Mouse (Mus musculus) hindbrain, embryonic 13.5 days (tissue): Measurements from ENCODE around the gene Ccsap. TPM values are rescaled to one million over a fixed set of nuclear protein-coding genes. Genes with fewer than 3 reads are reported as not detected.
A peak's percentile ranks its signal among the peaks of the same experiment; 100 is the strongest.

Source experiments
- ATAC-seq: fragments of 200-750 bp; cut with Nextera tagmentation; 2 replicates; pipeline ENCODE4 v1.8.0; 2017; ENCODE audit warnings: moderate TSS enrichment; ENCODE audit not compliant: low FRiP score
- H3K27ac ChIP-seq: fragments of 300-500 bp; sonication (generic); 2 replicates; pipeline ENCODE4 v1.5.1; 2015; ENCODE audit warnings: inconsistent platforms, mild to moderate bottlenecking, moderate library complexity
- H3K27me3 ChIP-seq: fragments of 300-500 bp; sonication (generic); 2 replicates; pipeline ENCODE4 v1.6.1; 2015; ENCODE audit warnings: mild to moderate bottlenecking, inconsistent platforms
- H3K36me3 ChIP-seq: fragments of 300-500 bp; sonication (generic); 2 replicates; pipeline ENCODE4 v1.6.1; 2015; ENCODE audit warnings: mild to moderate bottlenecking, inconsistent platforms
- H3K4me1 ChIP-seq: fragments of 300-500 bp; sonication (generic); replicated peaks from 2 replicates; pipeline ENCODE4 v1.6.1; 2015; ENCODE audit warnings: inconsistent platforms
- H3K4me2 ChIP-seq: fragments of 300-500 bp; sonication (generic); 2 replicates; pipeline ENCODE4 v1.6.1; 2015; ENCODE audit warnings: inconsistent platforms, mild to moderate bottlenecking, moderate library complexity
- H3K4me3 ChIP-seq: fragments of 300-500 bp; sonication (generic); 2 replicates; pipeline ENCODE4 v1.5.1; 2015; ENCODE audit warnings: mild to moderate bottlenecking, inconsistent platforms
- H3K9ac ChIP-seq: fragments of 300-500 bp; sonication (generic); 2 replicates; pipeline ENCODE4 v1.6.1; 2015; ENCODE audit warnings: mild to moderate bottlenecking, inconsistent platforms
- H3K9me3 ChIP-seq: fragments of 300-500 bp; sonication (generic); 2 replicates; pipeline ENCODE4 v1.6.1; 2016; ENCODE audit warnings: inconsistent platforms
- WGBS: fragments of 180-500 bp; shearing (Covaris S2); methylation state at CpG from one replicate; pipeline ENCODE4 v1.1.7; 2015; 5-methylcytosine and 5-hydroxymethylcytosine counted together
- polyA plus RNA-seq: library from polyadenylated mRNA; unstranded; fragments of >200 nt; fragmentation: Nextera tagmentation; extraction: Ambion mirVana; gene quantifications from 2 replicates; pipeline ENCODE4 v1.2.1, GENCODE M21; 2015

Ccsap gene
- polyA plus RNA-seq, 1 experiment from 2014 or later = 4.1 TPM

DNA sequence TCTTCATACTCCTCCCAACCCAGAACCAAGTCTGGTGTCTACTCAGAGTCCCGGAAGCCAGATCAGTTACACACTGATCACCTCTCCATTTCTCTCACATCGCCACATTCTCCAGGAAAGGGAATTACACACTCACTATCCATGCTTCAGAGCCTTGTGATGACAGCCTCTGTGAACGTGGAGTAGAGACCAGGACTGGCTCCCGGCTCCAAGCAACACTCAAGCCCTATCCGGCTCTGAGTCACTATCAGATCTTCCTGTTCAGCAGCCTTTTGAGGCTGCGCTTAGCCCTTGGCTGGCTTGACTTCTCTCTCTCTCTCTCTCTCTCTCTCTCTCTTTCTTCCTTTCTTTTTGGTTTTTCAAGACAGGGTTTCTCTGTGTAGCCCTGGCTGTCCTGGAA is 13.4 kb upstream of the Ccsap start:
- WGBS = 90% methylated on average over 6 of the region's 6 CpGs
- no peak for ATAC-seq
- Histone ChIP-seq H3K36me3 (no peaks in the 10 kb centered on the region), H3K4me3 (no peak overlapping the region), H3K9ac (no peak overlapping the region), H3K4me1 (no peaks in the 10 kb centered on the region), H3K4me2 (no peak overlapping the region), H3K27ac (no peak overlapping the region), H3K9me3 (no peaks in the 10 kb centered on the region), H3K27me3 (no peaks in the 10 kb centered on the region)

DNA sequence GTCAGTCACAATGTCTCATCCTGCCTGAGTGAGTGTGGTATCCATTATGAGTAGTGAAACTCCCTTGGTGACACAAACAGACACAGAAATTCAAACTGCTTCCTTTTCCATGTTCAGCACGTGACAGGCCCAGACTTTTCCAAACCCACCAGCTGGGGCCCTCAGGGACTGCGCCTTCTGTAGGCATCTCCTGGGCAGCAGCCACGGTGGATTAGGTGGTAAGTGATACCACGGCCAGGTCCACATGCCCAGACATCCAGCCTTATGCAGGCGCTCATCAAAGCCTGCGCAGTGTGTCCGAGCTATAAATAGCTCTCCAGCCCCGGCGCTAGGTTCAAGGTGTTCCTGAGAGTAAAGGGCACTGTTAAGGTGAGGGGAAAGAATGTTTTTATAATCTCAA is 12.0 kb upstream of the Ccsap start:
- H3K9ac ChIP-seq = no peak overlapping the region
- H3K9me3 ChIP-seq = no peaks in the 10 kb centered on the region
- no peaks in the 10 kb centered on the region for H3K27me3 ChIP-seq
- H3K4me1 ChIP-seq = 0 out of 2 replicates have a peak, but pooled peaks cover under 1% of the 10 kb centered on the region
- ATAC-seq = no peak
- H3K4me3 ChIP-seq = no peak overlapping the region
- H3K36me3 ChIP-seq = no peaks in the 10 kb centered on the region
- 78% methylated on average over 9 of the region's 9 CpGs for WGBS
- no peak overlapping the region for H3K27ac ChIP-seq
- H3K4me2 ChIP-seq = no peak overlapping the region

DNA sequence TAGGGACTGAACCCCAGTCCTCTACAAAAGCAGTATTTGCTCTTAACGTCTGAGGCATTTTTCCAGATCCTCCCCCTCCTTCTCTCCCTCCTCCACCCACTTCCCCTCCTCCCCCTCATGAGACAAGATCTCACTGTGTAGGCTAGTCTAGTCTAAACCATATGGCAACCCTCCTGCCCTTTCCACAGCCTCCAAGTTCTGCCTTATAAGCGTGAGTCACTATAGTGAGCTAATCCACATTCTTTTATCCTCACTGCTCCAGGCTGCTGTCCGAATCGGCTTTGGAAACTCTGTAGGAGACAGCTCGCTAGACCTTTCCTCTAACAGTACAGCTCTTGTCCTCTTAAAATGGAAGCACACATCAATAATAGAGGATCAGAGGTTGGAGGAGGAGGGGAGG is 7.0 kb upstream of the Ccsap start:
- H3K36me3 ChIP-seq = no peaks in the 10 kb centered on the region
- H3K4me2 ChIP-seq = no peak overlapping the region
- H3K4me3 ChIP-seq = no peak overlapping the region
- peaks cover 14% of the 10 kb centered on the region for H3K27me3 ChIP-seq
- no peak for ATAC-seq
- no peak overlapping the region for H3K27ac ChIP-seq
- no peak overlapping the region for H3K9ac ChIP-seq
- WGBS = 38% methylated on average over 5 of the region's 5 CpGs
- peaks cover 7% of the 10 kb centered on the region for H3K4me1 ChIP-seq
- no peaks in the 10 kb centered on the region for H3K9me3 ChIP-seq

DNA sequence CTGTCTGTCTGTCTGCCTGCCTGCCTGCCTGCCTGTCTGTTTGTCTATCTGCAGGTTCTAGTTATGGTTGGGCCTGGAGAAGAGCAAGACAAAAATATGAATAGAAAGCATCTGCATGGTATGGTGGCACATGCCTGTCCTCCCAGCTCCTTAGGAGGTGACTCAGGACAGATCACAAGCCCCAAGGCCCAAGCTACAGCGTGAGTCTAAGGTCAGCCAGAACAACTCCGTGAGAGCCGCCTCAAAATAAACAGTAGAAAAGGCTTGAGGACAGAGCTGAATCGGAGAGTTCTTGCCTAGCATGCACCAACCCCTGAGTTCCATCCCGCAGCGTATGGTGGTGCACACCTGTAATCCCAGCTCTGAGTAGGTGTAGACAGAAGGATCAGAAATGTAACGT is 5.8 kb upstream of the Ccsap start:
- H3K4me3 ChIP-seq = no peak overlapping the region
- H3K9ac ChIP-seq = no peak overlapping the region
- H3K9me3 ChIP-seq = no peaks in the 10 kb centered on the region
- H3K27ac ChIP-seq = no peak overlapping the region
- no peak overlapping the region for H3K4me2 ChIP-seq
- no peak for ATAC-seq
- no peaks in the 10 kb centered on the region for H3K36me3 ChIP-seq
- peaks cover 7% of the 10 kb centered on the region for H3K4me1 ChIP-seq
- H3K27me3 ChIP-seq = peaks cover 23% of the 10 kb centered on the region
- 83% methylated on average over 7 of the region's 7 CpGs for WGBS

DNA sequence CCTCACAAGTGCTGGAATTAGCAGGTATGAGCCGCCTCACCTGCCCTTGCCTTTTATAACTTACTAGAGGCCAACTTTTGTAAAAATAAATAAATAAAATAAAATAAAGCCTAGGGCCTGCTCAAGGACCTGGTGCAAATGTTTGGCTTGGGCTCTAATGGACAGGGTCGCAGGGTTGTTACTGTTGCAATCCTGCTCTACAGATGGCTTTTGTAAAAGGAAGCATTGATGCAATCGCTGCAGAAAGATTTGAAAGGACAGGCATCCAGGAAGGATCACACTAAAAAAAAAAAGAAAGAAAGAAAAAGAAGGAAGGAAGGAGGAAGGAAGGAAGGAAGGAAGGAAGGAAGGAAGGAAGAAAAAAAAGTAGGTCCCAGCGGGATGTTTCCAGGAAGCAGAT is 377 bp upstream of the Ccsap start:
- peaks cover 22% of the 10 kb centered on the region for H3K4me1 ChIP-seq
- no peak overlapping the region for H3K27ac ChIP-seq
- H3K36me3 ChIP-seq = no peaks in the 10 kb centered on the region
- 78% methylated on average over 4 of the region's 4 CpGs for WGBS
- peak overlapping the region; percentile 78 for H3K4me3 ChIP-seq
- peak overlapping the region; percentile 86 for H3K9ac ChIP-seq
- peak overlapping the region; percentile 72 for H3K4me2 ChIP-seq
- no peaks in the 10 kb centered on the region for H3K9me3 ChIP-seq
- H3K27me3 ChIP-seq = peaks cover 29% of the 10 kb centered on the region
- no peak for ATAC-seq

DNA sequence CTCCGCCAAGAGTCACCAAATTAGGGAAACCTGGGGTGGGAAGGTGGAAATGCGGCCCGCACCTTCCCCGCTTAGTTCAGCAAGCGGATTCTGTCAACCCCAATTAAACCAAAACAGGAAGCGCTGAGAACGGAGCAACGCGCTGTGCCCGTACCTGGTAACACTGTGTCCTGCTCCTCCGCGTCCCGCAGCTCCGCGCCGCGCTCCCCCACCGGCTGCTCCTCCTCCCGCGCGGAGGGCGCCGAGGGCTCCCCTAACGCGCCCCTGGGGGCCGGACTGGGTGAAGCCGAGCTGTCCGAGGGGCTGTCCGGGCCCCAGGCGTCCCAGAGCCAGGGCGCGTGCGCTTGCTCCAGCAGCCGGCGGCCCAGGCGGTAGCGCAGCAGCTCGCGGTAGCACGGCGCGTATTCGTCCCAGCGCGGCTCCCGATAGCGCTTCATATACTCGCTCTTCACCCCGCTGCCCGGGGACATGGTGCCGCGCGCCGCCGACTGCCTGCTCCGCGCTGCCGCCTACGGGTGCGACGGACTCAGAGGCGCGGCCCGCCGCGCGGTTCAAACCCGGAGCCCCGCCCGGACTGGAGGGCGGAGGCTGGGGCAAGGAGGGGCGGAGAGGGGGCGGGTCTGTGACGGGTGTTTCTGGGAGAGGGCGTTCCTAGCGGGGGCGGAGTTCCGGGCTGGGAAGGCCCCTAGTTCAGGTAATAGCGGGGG is 915 bp downstream of the Ccsap start:
- Histone ChIP-seq H3K4me2 (peak overlapping the region; percentile 72), H3K27ac (peak overlapping the region; percentile 88), H3K9ac (peak overlapping the region; percentile 86), H3K4me3 (peak overlapping the region; percentile 78), H3K27me3 (peaks cover 25% of the 10 kb centered on the region), H3K36me3 (0 out of 2 replicates have a peak, but pooled peaks cover 3% of the 10 kb centered on the region), H3K4me1 (peaks cover 20% of the 10 kb centered on the region), H3K9me3 (no peaks in the 10 kb centered on the region)
- WGBS = under 1% methylated on average over 78 of the region's 79 CpGs
- peak; percentile 95 for ATAC-seq

DNA sequence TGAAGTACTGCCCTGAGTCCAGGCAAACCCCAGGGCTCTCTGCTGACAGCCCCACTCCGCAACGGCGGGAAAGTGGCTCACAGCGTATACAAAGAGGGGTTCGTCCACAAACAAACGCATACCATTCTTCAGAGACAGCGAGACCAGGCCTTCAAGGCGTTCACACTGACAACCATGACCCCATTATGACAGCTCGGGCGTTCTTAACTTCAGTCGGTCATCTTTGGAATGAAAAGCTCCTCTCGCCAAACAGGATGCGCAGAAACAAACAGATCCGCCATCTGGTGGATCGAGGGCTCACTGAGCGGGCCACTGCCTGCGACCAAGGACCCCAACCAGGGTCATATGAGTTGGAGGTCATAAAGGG is 1.5 kb downstream of the Ccsap start:
- peak overlapping the region; percentile 86 for H3K9ac ChIP-seq
- peaks cover 18% of the 10 kb centered on the region for H3K4me1 ChIP-seq
- H3K4me2 ChIP-seq = peak overlapping the region; percentile 72
- 0 out of 2 replicates have a peak, but pooled peaks cover 3% of the 10 kb centered on the region for H3K36me3 ChIP-seq
- peaks cover 23% of the 10 kb centered on the region for H3K27me3 ChIP-seq
- H3K4me3 ChIP-seq = peak overlapping the region; percentile 78
- peak overlapping the region; percentile 88 for H3K27ac ChIP-seq
- H3K9me3 ChIP-seq = no peaks in the 10 kb centered on the region
- WGBS = under 1% methylated on average over 17 of the region's 17 CpGs
- ATAC-seq = peak; percentile 26

DNA sequence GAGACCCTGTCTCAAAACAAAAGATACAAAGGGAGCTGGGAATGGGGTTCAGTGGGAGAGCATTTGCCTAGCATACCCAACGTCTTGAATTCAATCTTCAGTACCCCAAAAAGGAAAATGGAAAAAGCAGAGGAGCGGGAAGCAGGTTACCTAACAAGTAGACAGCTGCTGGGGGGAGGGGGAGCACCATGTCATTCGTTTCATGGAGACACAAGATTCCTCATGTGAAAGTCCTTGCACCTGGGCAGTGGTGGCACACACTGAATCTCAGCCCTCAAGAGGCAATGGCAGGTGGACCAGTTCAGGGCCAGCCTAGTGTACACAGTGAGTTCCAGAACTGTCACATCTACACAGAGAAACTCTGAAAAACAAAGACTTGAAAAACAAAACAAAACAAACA is 2.6 kb downstream of the Ccsap start:
- H3K27me3 ChIP-seq = peaks cover 16% of the 10 kb centered on the region
- no peak for ATAC-seq
- no peak overlapping the region for H3K4me3 ChIP-seq

DNA sequence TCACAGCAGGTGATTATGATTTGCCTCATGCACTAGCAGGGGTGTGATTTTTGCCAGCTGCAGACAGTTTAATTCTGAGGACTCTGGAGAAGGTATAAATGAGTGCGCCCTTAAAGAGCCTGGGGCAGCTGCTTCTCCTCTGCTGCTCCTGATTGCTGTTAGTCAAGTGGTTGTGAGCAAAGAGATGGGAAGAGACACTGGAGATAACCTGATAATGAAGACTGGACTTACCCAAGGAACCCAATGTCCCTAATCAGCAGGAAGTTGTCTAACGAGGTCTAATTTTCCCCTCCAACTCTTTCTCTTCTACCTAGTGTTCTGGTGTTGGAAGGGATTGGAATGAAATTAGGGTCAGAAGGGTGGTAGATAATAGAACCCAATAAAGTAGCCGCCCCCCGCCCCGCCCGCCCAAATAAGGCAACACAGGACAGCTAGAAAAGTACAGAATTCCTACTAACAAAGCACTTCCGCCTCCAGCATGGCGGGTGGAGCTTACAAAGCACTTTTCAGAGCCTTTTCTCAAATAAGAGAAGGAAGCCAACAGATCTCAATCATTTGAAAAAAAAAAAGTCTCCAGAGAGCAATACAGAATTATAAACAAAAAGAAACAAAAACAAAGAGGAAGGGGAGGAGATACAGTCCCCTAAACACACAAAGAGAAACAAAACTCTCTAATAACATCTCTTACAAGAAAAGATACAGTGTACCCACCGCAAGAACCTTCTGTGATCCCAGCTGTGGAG is 5.1 kb downstream of the Ccsap start:
- WGBS = 93% methylated on average over 9 of the region's 9 CpGs
- no peak for ATAC-seq
- Histone ChIP-seq H3K27me3 (0 out of 2 replicates have a peak, but pooled peaks cover 2% of the 10 kb centered on the region), H3K9ac (no peak overlapping the region), H3K4me1 (peaks cover 14% of the 10 kb centered on the region), H3K4me3 (no peak overlapping the region), H3K9me3 (no peaks in the 10 kb centered on the region), H3K4me2 (no peak overlapping the region), H3K27ac (no peak overlapping the region), H3K36me3 (0 out of 2 replicates have a peak, but pooled peaks cover 3% of the 10 kb centered on the region)

More for the DNA sequence above, 2.6 kb downstream of the Ccsap start:
- Histone ChIP-seq H3K4me2 (no peak overlapping the region), H3K36me3 (0 out of 2 replicates have a peak, but pooled peaks cover 3% of the 10 kb centered on the region), H3K4me1 (peaks cover 18% of the 10 kb centered on the region), H3K9me3 (no peaks in the 10 kb centered on the region), H3K9ac (no peak overlapping the region), H3K27ac (no peak overlapping the region)
- 69% methylated on average over 3 of the region's 3 CpGs for WGBS

DNA sequence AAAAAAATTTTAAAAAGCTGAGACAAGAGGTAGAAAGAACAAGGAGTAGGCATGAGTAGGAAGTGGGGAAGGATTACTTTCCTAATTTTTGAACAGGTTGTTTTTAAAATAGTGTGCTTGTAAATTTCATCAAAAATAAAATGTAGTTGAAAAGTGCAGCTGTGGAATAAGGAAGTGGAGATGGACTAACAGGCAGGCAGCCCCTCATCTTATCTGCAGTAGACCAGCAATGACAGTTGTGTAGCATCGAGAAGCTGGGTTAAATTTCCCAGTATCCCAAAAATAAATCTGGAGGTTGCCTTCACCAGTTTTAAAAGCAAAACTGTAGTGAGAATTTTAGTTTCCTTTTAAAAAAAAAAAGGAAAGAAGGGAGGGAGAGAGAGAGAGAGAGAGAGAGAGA is 5.8 kb downstream of the Ccsap start:
- Histone ChIP-seq H3K4me3 (no peak overlapping the region), H3K27ac (no peak overlapping the region), H3K9me3 (no peaks in the 10 kb centered on the region), H3K36me3 (0 out of 2 replicates have a peak, but pooled peaks cover 3% of the 10 kb centered on the region), H3K4me1 (peaks cover 14% of the 10 kb centered on the region), H3K27me3 (0 out of 2 replicates have a peak, but pooled peaks cover 2% of the 10 kb centered on the region), H3K4me2 (no peak overlapping the region), H3K9ac (no peak overlapping the region)
- 100% methylated on average over 1 of the region's 1 CpGs for WGBS
- no peak for ATAC-seq

DNA sequence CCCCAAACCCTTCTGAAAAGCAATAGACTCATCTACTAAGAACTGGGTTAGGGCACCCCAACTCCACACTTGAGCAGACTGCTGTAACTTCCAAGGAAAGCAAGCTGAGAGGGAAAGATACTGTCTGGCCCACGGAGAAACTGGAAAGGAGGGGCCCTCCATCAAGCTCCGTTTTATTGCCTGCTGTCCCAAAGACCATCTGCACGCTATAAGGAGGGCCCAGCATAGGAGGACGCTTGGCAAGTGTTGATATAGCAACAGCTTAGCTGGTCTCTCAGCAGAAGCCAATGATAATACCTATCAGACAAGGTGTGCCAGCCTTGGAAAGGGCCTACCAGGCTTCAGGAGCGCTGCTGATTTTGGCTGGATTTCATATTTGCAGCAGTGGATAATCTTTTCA is 8.4 kb downstream of the Ccsap start:
- Histone ChIP-seq H3K27ac (no peak overlapping the region), H3K4me1 (no peaks in the 10 kb centered on the region), H3K4me2 (no peak overlapping the region), H3K9me3 (no peaks in the 10 kb centered on the region), H3K27me3 (no peaks in the 10 kb centered on the region), H3K9ac (no peak overlapping the region), H3K36me3 (0 out of 2 replicates have a peak, but pooled peaks cover 3% of the 10 kb centered on the region), H3K4me3 (no peak overlapping the region)
- WGBS = 84% methylated on average over 5 of the region's 5 CpGs
- ATAC-seq = no peak

DNA sequence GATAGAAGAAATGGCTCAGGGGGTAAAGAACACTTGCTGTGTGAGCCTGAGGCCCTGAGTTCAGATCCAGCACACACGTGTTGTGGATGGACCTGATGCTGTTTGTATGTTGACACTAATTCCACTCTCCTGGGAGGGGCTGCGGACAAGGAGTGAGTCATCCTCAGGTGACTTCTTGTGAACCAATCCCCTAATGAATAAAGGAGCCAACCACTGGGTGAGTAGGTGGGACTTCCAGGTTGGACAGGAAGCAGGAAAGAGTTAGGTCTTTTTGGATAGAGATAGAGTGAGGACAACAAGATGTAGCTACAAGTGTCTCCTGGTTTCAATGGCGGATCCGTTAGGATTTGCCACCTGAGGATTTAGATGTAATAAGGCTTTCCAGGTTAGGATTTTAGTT is 10.7 kb downstream of the Ccsap start:
- H3K4me2 ChIP-seq = no peak overlapping the region

More for the DNA sequence above, 10.7 kb downstream of the Ccsap start:
- H3K4me3 ChIP-seq = no peak overlapping the region
- no peaks in the 10 kb centered on the region for H3K36me3 ChIP-seq
- no peak for ATAC-seq
- no peak overlapping the region for H3K9ac ChIP-seq
- WGBS = 90% methylated on average over 4 of the region's 4 CpGs
- no peaks in the 10 kb centered on the region for H3K9me3 ChIP-seq
- no peaks in the 10 kb centered on the region for H3K4me1 ChIP-seq
- H3K27ac ChIP-seq = no peak overlapping the region
- no peaks in the 10 kb centered on the region for H3K27me3 ChIP-seq
